Mouse (Mus musculus) liver, adult 2 months (tissue): ENCODE data around the gene Xylt1. TPM values are rescaled to one million over a fixed set of nuclear protein-coding genes. Genes with fewer than 3 reads are reported as not detected.

Source experiments
- DNase-seq: peaks from one replicate; pipeline ENCODE4 v3.0.0-alpha.2; 2011; ENCODE audit warnings: low read depth, low spot score; ENCODE audit errors: extremely low read depth
- H3K27ac ChIP-seq: fragments of 200-500 bp; replicated peaks from 2 replicates; pipeline ENCODE4 v1.5.1; 2012; ENCODE audit warnings: low read depth, mild to moderate bottlenecking, control low read depth, inconsistent platforms, low read length; ENCODE audit not compliant: insufficient read depth
- H3K27me3 ChIP-seq: fragments of 200-500 bp; 2 replicates; pipeline ENCODE4 v1.6.1; 2012; ENCODE audit warnings: mild to moderate bottlenecking, moderate library complexity, low read length, inconsistent platforms; ENCODE audit not compliant: control insufficient read depth, insufficient read depth
- H3K36me3 ChIP-seq: fragments of 200-500 bp; 2 replicates; pipeline ENCODE4 v1.6.1; 2012; ENCODE audit warnings: low read length, inconsistent platforms; ENCODE audit not compliant: control insufficient read depth, insufficient read depth
- H3K4me1 ChIP-seq: fragments of 200-500 bp; 2 replicates; pipeline ENCODE4 v1.6.1; 2011; ENCODE audit warnings: low read length; ENCODE audit not compliant: control insufficient read depth, insufficient read depth
- H3K4me3 ChIP-seq: fragments of 200-500 bp; 2 replicates; pipeline ENCODE4 v1.5.1; 2011; ENCODE audit warnings: low read depth, mild to moderate bottlenecking, control low read depth, low read length, moderate library complexity; ENCODE audit not compliant: insufficient read depth
- H3K79me2 ChIP-seq: fragments of 200-500 bp; 2 replicates; pipeline ENCODE4 v1.6.1; 2012; ENCODE audit warnings: inconsistent platforms, mild to moderate bottlenecking, low read length, moderate library complexity; ENCODE audit not compliant: control insufficient read depth, insufficient read depth
- H3K9ac ChIP-seq: fragments of 200-500 bp; 2 replicates; pipeline ENCODE4 v1.6.1; 2012; ENCODE audit warnings: low read depth, mild to moderate bottlenecking, control low read depth, inconsistent platforms, low read length
- CTCF ChIP-seq: fragments of 200-500 bp; IDR thresholded peaks from 2 replicates; pipeline ENCODE4 v1.5.1; 2011; ENCODE audit warnings: low read depth, low read length, control low read depth
- POLR2A ChIP-seq: fragments of 200-500 bp; IDR thresholded peaks from 2 replicates; pipeline ENCODE4 v1.6.1; 2011; ENCODE audit warnings: low read length, control low read depth; ENCODE audit not compliant: insufficient read depth; ENCODE audit errors: extremely low read depth
- WGBS: fragments of 180-500 bp; shearing (Covaris S2); methylation state at CpG from one replicate; pipeline ENCODE4 v1.1.7; 2018; 5-methylcytosine and 5-hydroxymethylcytosine counted together
- polyA plus RNA-seq: library from polyadenylated mRNA; depleted of rRNA; stranded (reverse); fragments of >200 nt; gene quantifications from 2 replicates; pipeline ENCODE4 v1.2.3, GENCODE M21; 2012
- total RNA-seq: library from RNA; depleted of rRNA; stranded (reverse); fragments of >200 nt; gene quantifications from 2 replicates; pipeline ENCODE4 v1.2.3, GENCODE M21; 2014

The Xylt1 gene
- total and polyA plus RNA-seq, 2 experiments: 0.09 to 0.18 TPM

- 29% methylated on average over 3 of the region's 3 CpGs for WGBS
These were observed 248.0 kb downstream of the Xylt1 start for GRCm38 (mm10) chr7:117628791-117629190.

GRCm38 (mm10) chr7:117630657-117631056 is 249.9 kb downstream of the Xylt1 start:
- Histone ChIP-seq H3K9ac (no peak overlapping the region), H3K27me3 (no peaks in the 10 kb centered on the region), H3K36me3 (no peaks in the 10 kb centered on the region), H3K79me2 (no peaks in the 10 kb centered on the region), H3K4me3 (no peak overlapping the region), H3K27ac (no peak overlapping the region), H3K4me1 (no peaks in the 10 kb centered on the region)
- no peak for TF ChIP-seq POLR2A
- peak; percentile 59 for TF ChIP-seq CTCF
- WGBS: 51% methylated on average over 5 of the region's 5 CpGs
- peak; percentile 13 for DNase-seq

More at GRCm38 (mm10) chr7:117628791-117629190, 248.0 kb downstream of the Xylt1 start:
- no peak for DNase-seq
- Histone ChIP-seq H3K27ac (no peak overlapping the region), H3K9ac (no peak overlapping the region), H3K4me3 (no peak overlapping the region), H3K79me2 (no peaks in the 10 kb centered on the region), H3K36me3 (no peaks in the 10 kb centered on the region), H3K4me1 (no peaks in the 10 kb centered on the region), H3K27me3 (no peaks in the 10 kb centered on the region)
- TF ChIP-seq POLR2A (no peak), CTCF (no peak)

GRCm38 (mm10) chr7:117635584-117635983 is 254.8 kb downstream of the Xylt1 start:
- Histone ChIP-seq H3K9ac (no peak overlapping the region), H3K79me2 (no peaks in the 10 kb centered on the region), H3K27me3 (no peaks in the 10 kb centered on the region), H3K4me1 (no peaks in the 10 kb centered on the region), H3K36me3 (no peaks in the 10 kb centered on the region), H3K27ac (no peak overlapping the region), H3K4me3 (no peak overlapping the region)
- no peak for DNase-seq
- 83% methylated on average over 4 of the region's 4 CpGs for WGBS
- no peak for TF ChIP-seq CTCF

DNA sequence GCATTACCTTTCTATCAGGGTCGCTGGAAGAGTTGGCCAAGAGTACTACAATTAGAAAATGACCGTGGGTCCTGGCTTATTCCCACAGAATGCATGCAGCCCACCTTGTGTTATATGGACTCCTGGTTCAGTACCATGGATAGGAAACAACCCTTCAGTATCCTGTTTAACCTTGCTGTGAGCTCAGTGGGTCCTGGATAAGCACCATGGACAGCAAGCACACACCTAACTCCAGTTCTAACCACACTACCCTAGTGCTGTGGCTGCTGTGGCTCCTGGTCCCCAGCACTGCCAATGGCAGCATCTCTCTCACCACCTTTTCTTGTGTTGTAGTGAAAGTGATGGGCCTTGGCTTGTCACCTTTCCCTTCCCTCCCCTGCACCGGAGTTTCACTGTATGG is 255.9 kb downstream of the Xylt1 start:
- DNase-seq: no peak
- H3K27me3 ChIP-seq: no peaks in the 10 kb centered on the region
- H3K4me3 ChIP-seq: no peak overlapping the region
- no peak overlapping the region for H3K9ac ChIP-seq
- no peak overlapping the region for H3K27ac ChIP-seq
- no peaks in the 10 kb centered on the region for H3K36me3 ChIP-seq
- TF ChIP-seq CTCF (no peak), POLR2A (no peak)
- no peaks in the 10 kb centered on the region for H3K4me1 ChIP-seq
- WGBS: 68% methylated on average over 3 of the region's 3 CpGs
- H3K79me2 ChIP-seq: no peaks in the 10 kb centered on the region

DNA sequence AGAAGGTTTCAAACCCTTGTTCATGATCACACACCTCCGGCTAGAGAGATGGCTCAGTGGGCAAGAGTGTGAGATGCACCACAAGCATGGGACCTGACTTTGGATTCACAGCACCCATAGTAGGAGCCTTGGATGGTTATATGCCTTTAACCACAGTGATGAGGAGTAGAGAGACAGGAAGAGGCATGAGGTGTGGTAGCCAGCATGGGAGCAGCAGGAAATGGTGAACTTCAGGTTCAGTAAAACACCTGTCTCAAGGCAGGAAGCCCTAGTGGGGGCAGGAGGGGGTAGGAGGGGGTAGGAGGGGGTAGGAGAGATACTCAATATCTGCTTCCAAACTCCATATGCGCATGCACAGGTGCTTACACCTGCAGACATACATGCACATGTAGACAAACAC is 257.2 kb downstream of the Xylt1 start:
- H3K4me1 ChIP-seq: no peaks in the 10 kb centered on the region
- DNase-seq: no peak
- no peak overlapping the region for H3K27ac ChIP-seq
- TF ChIP-seq POLR2A: no peak
- no peak for TF ChIP-seq CTCF
- H3K79me2 ChIP-seq: no peaks in the 10 kb centered on the region
- whole genome bisulfite sequencing: 85% methylated on average over 2 of the region's 2 CpGs
- H3K36me3 ChIP-seq: no peaks in the 10 kb centered on the region
- no peak overlapping the region for H3K4me3 ChIP-seq
- no peak overlapping the region for H3K9ac ChIP-seq
- no peaks in the 10 kb centered on the region for H3K27me3 ChIP-seq

- TF ChIP-seq POLR2A (no peak), CTCF (no peak)
- H3K4me1 ChIP-seq: no peaks in the 10 kb centered on the region
- no peak for DNase-seq
These were observed 271.9 kb downstream of the Xylt1 start for GRCm38 (mm10) chr7:117652637-117653036.

More at GRCm38 (mm10) chr7:117652637-117653036, 271.9 kb downstream of the Xylt1 start:
- Histone ChIP-seq H3K9ac (no peak overlapping the region), H3K27me3 (no peaks in the 10 kb centered on the region), H3K27ac (no peak overlapping the region), H3K4me3 (no peak overlapping the region), H3K79me2 (no peaks in the 10 kb centered on the region), H3K36me3 (no peaks in the 10 kb centered on the region)
- 71% methylated on average over 1 of the region's 1 CpGs for WGBS
